Comparison of ENCODE assay signal across 12 mouse cellular contexts in genomic region chr8:5994846-5995245, GRCm38 (mm10).
DNase-seq lines count a peak whose midpoint lies in the region; ATAC-seq and TF ChIP-seq lines count a peak whose summit lies in the region.
"Had no signal": no experiment of that assay in that cellular context is flagged by ENCODE, and none has a peak within 500 bp of the region (broad histone marks: within the 10 kb centered on the region; RNA-seq: fewer than 3 reads in every experiment).

No protein-coding gene starts in this region.

- no peaks in the 10 kb centered on the region for H3K36me3 ChIP-seq in forebrain, postnatal 0 days (ENCODE audit: insufficient read depth)
- no peaks in the 10 kb centered on the region for H3K36me3 ChIP-seq in forebrain, embryonic 11.5 days (ENCODE audit: control insufficient read depth, insufficient read depth, low read length)
- H3K36me3 ChIP-seq: heart, embryonic 15.5 days; limb, embryonic 13.5 days had no signal

- H3K4me2 ChIP-seq in forebrain, postnatal 0 days (ENCODE audit: low read depth): no peak overlapping the region
- no peak overlapping the region for H3K4me2 ChIP-seq in forebrain, embryonic 11.5 days (ENCODE audit: low read depth, low read length, severe bottlenecking)
- H3K4me2 ChIP-seq: heart, embryonic 15.5 days; limb, embryonic 13.5 days had no signal

- DNase-seq in forebrain, postnatal 0 days: no peak
- DNase-seq in forebrain, embryonic 11.5 days (ENCODE audit: low spot score): no peak
- DNase-seq in left cerebral cortex, postnatal 4 days: peak; percentile 13
- no peak for DNase-seq in left cerebral cortex, postnatal 14 days (ENCODE audit: low spot score in 2 of 2)
- peak; percentile 28 for DNase-seq in WW6 (ENCODE audit: low read depth, low spot score)
- DNase-seq in large intestine, adult 2 months (ENCODE audit: low read depth, low spot score): peak; percentile 27
- DNase-seq in urinary bladder, postnatal 10 days (ENCODE audit: low spot score): no peak
- DNase-seq in spleen, postnatal 36 days (ENCODE audit: low spot score in 2 of 2): no peak
- DNase-seq: right cerebral cortex, adult 18-20 months had no signal

- no peaks in the 10 kb centered on the region for H3K4me1 ChIP-seq in forebrain, postnatal 0 days (ENCODE audit: insufficient read depth)
- H3K4me1 ChIP-seq in forebrain, embryonic 11.5 days (replicated peaks; ENCODE audit: control insufficient read depth, insufficient read depth, low read length): no peaks in the 10 kb centered on the region
- H3K4me1 ChIP-seq: heart, embryonic 15.5 days; limb, embryonic 13.5 days had no signal

- peak; percentile 20; the same call in 1 of the 2 replicates for TF ChIP-seq CTCF in forebrain, postnatal 0 days (IDR thresholded peaks at IDR 0.05; ENCODE audit: low read depth)

- no peak overlapping the region for H3K4me3 ChIP-seq in forebrain, postnatal 0 days (ENCODE audit: low read depth, low read length)
- no peak overlapping the region for H3K4me3 ChIP-seq in forebrain, embryonic 11.5 days (ENCODE audit: low read depth, low read length)
- H3K4me3 ChIP-seq: heart, embryonic 15.5 days; limb, embryonic 13.5 days had no signal

- no peak overlapping the region for H3K9ac ChIP-seq in forebrain, postnatal 0 days
- H3K9ac ChIP-seq in forebrain, embryonic 11.5 days (ENCODE audit: low read length): no peak overlapping the region
- H3K9ac ChIP-seq: heart, embryonic 15.5 days; limb, embryonic 13.5 days had no signal

- H3K9me3 ChIP-seq in forebrain, postnatal 0 days (ENCODE audit: low read length): no peaks in the 10 kb centered on the region
- H3K9me3 ChIP-seq in forebrain, embryonic 11.5 days (ENCODE audit: control insufficient read depth, low read length): no peaks in the 10 kb centered on the region
- H3K9me3 ChIP-seq: heart, embryonic 15.5 days had no signal

- no peak for ATAC-seq in forebrain, postnatal 0 days
- ATAC-seq in forebrain, embryonic 11.5 days (replicated peaks; ENCODE audit: low FRiP score): no peak

- WGBS in forebrain, postnatal 0 days: 57% methylated on average over 6 of the region's 6 CpGs
- 59% methylated on average over 6 of the region's 6 CpGs for WGBS in forebrain, embryonic 11.5 days
- 52% methylated on average over 6 of the region's 6 CpGs for WGBS in large intestine, adult 2 months

- H3K27ac ChIP-seq in forebrain, postnatal 0 days (ENCODE audit: low read depth, low read length): no peak overlapping the region
- H3K27ac ChIP-seq in forebrain, embryonic 11.5 days (ENCODE audit: low read depth, low read length): no peak overlapping the region
- H3K27ac ChIP-seq: heart, embryonic 15.5 days; limb, embryonic 13.5 days; macrophage had no signal

- H3K27me3 ChIP-seq in forebrain, postnatal 0 days (ENCODE audit: insufficient read depth, low read length): no peaks in the 10 kb centered on the region
- no peaks in the 10 kb centered on the region for H3K27me3 ChIP-seq in forebrain, embryonic 11.5 days (ENCODE audit: control insufficient read depth, insufficient read depth, low read length)
- H3K27me3 ChIP-seq: heart, embryonic 15.5 days; limb, embryonic 13.5 days had no signal

- intact Hi-C loops in left cerebral cortex, postnatal 4 days (cut with DNase I): no loop called here
- intact Hi-C loops in left cerebral cortex, postnatal 14 days (cut with DNase I): no loop called here

Comparison
In these comparisons a context has a peak if more than half of its experiments do, and no peak if none do; other contexts are left out.
1. DNase-seq: peak in left cerebral cortex, postnatal 4 days (single experiment), WW6 (single experiment) and large intestine, adult 2 months (single experiment); none in forebrain, postnatal 0 days (single experiment), forebrain, embryonic 11.5 days (single experiment), left cerebral cortex, postnatal 14 days (0 of 2), urinary bladder, postnatal 10 days (single experiment) and spleen, postnatal 36 days (0 of 2).